Mouse (Mus musculus) T-cell, adult 2 months (primary cell): ENCODE results near the gene Aph1a.
"Not testable (repeated sequence)": the region's sequence is repeated elsewhere in the genome, so short reads cannot be mapped to it uniquely, and the experiment has no call there.

ENCODE experiments used
- DNase-seq: peaks from one replicate; pipeline ENCODE4 v3.0.0; 2022; ENCODE audit warnings: low spot score

The Aph1a gene

DNA sequence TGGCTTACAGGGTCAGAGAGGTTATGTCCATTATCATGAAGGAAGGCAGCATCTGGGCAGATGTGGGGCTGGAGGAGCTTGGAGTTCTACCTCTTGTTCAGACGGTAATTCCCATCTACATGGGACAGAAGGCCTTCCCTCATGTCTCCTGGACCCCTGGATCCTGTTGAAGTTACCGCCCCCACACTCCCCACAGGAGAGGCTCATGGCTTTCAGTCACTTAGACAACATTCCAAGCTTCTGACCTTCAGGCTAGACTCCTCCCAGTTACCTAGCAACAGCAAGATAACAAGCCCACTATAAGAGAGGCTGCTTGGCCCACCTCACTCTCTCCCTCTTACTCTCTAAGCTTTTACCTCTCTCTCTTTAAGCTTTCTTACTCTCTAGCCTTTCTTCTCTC, 26.8 kb downstream of the Aph1a start:
- not testable (repeated sequence) for DNase-seq

DNA sequence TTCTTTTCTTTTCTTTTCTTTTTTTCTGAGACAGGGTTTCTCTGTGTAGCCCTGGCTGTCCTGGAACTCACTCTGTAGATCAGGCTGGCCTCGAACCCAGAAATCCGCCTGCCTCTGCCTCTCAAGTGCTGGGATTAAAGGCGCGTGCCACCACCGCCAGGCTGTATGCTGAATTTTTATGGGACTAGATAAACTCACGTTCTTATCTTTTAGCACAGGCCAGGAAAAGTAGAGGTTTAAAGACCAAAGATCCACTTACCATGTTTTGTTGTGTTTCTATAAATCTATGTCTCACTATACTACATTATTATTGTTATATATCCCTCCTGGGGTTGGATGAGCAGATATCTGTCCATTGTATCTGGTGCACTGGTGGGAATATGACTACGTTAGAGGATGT, 29.7 kb downstream of the Aph1a start:
- DNase-seq, result not testable (repeated sequence)

DNA sequence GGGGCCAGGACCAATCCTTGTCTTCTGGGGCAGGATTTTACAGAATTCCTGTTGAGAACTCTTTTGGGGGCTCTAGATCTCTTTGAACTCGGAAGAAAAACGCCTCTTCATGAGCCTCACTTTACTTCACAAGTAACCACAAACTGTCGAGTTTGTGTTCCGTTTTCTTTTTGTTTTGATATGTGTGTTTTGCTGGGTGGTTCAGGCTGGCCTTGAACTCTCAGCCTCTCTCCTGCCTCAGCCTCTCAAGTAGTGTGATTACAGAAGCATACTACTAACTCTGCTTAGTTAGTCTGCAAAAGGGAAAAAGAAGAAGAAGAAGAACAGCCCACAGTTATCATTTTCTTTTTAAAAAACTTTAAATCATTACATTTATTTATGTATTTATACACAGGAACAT, 30.4 kb downstream of the Aph1a start:
- DNase-seq, result no peak

DNA sequence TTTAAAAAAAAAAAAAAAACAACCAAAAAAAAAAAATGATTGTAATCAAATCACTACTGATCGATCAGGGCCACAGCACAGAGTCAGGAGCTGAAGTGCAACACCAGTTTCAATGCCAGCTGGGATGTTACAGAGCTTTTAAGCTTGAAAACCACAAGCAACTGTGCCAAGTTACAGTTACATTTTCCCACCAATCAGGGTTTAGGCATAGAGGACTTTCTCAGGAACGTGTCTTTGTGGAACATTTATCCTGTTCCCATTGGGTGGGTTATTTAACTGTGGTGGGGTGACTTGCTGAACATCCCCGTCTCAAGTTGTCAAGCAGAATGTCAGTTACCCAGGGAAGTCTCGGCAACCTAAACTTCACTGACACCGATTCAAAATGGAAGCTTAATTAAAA, 31.3 kb downstream of the Aph1a start:
- DNase-seq, result no peak

DNA sequence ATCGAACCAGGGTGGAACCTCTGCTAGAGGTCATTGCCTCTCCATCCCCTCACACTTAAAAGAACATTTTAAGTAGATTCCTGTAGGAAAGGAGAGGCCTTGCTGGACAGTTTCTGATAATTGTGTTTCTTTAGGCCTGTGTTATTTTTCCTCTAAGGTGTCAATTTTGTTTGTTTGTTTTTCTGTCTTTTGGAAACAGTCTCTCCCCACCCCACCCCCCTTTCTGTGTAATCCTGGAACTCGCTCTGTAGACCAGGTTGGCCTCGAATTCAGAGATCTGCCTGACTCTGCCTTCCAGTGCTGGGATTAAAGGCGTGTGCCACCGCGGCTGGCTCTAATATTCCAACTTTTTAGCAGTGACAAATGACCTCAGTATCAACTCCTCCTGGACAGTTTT, 34.5 kb downstream of the Aph1a start:
- no peak for DNase-seq

DNA sequence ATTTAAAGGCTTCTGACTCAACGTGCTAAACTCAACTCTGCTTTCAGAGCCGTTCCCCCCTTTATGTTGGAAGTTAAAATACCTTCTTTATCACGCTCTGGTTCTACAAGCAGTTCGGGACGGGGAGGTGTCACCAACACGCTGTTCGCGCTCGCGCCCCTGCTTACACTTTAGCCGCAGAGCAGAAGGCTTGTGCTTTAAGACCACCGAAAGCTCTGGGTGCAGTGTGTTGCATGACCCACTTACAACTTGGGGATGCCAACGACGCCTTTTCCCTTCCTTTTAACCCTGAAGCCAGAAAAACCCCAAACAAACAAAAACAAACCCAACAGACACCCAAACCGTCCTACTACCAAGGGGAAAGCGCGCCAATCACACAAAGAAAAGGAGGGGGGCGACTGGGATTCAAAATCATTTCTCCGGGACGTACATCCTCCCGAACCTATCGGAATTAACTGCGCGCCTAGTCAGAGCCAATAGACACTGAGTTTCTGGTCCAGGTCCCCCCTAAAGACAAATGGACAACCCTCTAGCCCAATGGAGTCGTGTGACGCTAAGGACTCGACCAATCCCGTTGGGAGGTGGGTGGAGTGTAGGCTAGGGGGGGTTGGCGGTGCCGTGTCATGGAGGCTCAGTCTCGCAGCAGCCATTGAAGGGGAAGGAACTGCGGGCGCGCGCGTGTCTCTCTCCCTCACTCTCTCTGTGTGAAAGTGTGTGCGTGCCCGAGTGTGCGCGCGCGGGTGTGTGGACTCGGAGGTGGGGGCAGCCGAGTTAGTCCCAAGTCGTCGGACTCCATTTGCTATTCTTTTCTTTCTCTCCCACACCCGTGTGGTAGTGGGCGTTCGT, 35.1 kb downstream of the Aph1a start, which contains the start of gene Anp32e:
Anp32e (plus strand) TSS at position 589 of the 846 bp plus-strand sequence.
- DNase-seq, result peak; percentile 98

DNA sequence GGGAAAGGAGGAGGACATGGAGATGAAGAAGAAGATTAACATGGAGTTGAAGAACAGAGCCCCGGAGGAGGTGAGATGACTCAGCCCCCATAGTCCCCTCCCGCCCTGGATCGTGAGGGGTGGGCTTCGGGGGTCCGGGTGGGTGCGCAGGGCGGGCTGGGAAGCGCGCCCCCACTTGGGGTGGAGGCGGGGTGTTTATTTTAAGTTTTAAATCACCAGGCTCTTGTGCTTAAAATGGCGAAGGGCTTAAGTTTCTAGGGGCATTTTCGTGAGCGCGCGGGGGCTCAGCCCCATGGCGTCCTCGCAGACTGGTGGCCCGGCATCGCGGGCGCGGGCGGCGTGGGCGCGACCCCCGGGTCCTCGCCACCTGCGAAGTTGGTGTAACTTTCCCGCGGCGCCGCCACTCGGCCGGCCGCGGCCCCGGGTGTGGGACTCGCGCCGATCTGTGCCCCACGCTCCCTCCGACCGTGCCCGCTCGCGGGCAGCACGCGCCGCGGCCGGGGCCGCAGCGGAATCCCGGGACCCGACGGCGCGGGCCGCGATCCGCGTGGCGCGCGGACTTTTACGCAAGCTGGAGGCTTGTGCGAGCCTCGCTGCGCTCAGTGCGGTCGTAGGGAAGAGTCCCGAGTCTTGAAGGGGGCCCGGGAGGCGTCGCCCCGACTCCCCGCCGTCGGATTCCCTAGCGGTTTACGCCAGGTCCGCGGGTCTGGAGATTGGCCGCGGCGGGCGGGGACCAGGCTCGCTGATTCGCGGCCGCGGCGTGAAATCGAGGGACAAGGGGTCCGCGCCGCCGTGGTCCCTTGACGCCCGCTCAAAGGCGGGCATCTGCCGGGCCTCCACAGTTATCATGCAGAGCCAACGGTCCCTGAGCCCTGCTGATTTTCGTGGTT, 36.1 kb downstream of the Aph1a start:
- DNase-seq, result peak; percentile 41

DNA sequence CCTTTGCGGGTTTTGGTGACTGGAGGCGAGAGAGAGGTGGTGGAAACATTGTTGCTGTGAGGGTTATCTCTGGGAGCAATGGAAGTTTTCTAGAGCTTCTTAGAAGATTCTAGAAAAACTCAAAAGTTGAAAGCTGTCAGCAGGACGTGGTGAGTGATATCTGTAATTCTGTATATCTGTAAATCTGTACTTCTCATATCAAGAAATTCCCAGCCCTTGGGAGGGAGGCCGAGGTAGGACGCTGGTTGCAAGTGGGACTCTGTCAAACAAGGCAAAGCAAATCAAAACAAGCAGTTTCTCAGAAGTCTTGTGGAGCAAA, 36.7 kb downstream of the Aph1a start:
- DNase-seq, result no peak

DNA sequence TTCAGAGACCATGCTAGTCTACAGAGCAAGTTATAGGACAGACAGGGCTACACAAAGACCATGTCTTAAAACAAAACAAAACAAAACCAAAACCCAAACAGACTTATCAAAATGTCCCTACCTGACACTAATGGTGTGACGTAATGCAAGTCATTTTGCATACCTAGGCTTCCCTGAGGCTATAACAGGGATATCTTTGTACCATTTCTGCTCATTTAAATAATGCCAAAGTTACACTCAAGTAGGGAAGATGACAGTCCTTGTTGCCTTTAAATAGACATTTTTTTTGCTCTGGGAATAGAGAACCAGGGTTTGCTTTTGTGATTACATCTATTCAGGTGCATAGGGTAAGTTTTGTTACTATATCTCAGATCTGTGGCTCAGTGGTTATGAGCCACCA, 37.7 kb downstream of the Aph1a start:
- no peak for DNase-seq

DNA sequence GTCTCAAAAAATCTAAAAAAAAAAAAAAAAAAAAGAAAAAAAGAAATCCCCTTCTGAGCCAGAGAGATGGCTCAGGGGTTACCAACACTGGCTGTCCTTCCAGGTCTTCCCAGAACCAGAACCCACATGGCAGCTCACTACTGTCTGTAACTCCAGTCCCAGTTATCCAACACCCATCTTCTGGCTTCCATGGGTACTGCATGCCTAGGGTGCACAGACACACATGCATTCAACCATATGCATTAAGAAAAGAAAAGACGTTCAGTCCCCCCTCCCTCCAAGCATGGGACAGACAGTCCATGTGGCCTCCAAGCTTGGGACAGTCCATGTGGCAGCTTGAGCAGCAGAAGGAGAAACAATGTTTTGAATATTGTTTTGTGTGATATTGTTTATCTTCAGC, 38.4 kb downstream of the Aph1a start:
- DNase-seq, result no peak

DNA sequence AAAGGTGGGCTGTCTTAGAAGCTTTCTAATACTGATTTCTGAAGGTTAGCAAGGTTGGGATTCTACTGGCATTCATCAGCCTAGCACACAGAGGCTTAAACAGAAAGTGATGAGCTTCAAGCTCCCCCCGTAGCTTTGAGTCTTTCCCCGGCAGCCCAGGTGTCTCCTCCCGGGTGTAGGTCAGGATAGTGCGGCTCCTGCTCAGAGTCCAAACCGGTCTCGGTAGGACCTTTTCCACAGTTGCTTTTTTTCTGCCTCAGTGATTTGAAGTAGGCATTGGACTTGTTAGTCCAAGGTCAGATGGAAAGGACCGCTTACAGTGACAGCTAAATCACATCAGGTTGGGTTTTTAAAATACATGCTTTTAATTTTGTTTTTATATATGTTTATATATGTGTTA, 38.8 kb downstream of the Aph1a start:
- no peak for DNase-seq

DNA sequence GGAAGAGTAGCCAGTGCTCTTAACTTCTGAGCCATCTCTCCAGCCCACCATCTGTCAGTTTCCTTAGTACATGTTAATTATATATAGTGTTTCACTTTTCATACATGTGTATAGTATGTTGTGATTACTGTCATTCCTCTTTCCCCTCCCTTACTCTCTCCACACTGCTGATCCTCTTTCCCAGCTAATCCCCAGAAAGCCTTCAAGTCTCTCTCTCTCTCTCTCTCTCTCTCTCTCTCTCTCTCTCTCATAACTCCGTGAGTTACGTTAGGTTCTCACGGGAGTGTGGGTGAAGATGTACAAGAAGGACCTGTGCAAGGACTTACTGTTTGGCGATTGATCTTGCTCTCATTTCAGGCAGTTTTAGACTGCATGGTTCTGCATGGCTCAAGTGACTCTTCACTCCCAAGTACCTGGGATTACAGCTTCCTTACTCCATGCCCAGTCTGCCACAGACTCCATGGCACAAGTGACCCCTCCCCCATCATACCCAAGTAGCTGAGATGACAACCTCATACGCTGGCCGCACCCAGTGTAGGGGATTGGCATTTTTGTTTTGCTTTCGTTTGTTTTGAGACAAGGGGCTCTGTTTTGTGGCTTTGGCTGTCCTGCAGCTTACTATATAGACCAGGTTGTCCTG, 39.5 kb downstream of the Aph1a start:
- DNase-seq, result no peak

DNA sequence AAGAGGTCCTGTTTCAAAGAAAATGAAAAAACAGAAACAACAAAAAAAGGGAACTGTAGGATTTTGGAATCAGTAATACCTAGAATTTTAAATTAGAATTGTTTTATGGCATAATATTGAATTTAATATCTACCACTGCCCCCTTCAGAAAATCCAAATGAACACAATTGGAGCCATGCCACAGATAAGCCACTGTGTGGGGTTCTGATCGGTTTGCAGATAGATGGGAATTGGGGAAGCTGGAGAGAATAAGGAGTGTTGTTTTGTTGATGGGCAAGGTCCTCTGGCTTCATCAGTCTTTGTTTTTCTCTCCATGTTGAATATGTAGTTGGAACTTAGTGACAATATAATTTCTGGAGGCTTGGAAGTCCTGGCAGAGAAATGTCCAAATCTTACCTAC, 40.7 kb downstream of the Aph1a start:
- no peak for DNase-seq

DNA sequence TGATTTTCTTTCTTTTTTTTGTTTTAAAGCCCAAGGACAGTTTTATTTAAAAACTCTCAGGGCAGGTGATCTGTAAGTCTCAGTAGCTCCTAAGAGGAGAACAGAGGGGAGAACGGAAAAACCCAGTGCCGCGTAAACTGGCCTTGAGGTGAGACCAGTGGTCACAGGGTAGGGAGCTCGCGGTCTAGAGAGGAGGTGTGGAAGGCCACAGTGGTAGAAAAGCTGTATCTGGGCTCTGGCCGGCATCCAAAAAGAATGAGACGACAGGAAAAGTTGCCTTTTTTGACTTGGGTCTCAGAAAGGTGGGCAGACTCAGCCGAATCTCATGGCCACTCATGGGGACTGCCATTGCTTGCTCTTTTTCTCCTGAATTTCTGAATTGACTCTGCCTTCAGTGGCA, 44.4 kb downstream of the Aph1a start:
- no peak for DNase-seq

DNA sequence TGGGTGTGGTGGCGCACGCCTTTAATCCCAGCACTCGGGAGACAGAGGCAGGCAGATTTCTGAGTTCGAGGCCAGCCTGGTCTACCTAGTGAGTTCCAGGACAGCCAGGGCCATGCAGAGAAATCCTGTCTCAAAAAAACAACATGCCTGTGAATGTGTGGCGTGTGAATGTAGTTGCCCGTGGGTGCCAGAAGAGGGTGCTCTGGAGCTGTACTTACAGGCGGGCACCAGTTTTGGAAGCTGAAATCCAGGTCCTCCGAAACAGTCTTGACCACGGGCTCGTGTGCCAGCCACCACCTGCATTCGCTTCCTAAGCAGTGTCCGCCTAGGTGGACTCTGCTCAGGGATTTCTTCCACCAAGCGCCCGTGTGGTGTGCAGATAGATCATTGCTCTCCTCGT, 45.1 kb downstream of the Aph1a start:
- DNase-seq, result peak; percentile 29

DNA sequence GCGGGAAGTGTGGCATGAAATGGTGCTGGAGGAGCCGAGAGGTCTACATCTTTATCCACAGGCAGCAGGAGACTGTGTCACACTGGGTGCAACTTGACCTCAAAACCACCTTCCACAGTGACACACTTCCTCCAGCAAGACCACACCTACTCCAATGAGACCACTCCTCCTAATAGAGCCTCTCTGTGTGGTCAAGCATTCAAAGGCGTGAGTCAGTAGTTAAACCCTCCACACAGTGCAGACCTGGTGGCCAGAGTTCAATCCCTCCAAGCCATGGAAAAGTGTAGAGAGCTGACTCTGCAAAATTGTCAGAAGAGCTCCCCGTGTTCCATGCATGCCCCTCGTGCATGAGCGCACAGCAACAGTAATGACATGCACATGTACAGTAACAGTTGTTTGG, 49.0 kb downstream of the Aph1a start:
- DNase-seq, result no peak

DNA sequence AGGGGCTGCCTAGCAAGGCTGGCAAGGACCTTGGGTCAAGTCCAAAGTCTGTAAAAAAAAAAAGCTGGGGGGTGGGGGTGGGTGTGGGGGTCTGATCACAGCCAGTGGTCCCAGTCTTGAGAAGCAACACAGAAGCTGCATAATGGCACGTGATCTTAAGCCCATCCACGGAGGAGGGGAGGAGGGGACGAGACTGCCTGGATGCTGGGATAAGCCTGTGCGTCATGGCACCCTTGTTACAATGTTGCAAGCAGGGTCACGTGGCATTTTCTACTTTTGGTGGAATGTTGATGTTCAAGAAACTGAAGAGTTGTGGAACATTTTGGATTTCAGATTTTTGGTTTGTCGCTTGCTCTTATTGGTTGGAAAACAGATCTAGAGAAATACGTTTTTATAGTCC, 49.5 kb downstream of the Aph1a start:
- DNase-seq, result no peak

DNA sequence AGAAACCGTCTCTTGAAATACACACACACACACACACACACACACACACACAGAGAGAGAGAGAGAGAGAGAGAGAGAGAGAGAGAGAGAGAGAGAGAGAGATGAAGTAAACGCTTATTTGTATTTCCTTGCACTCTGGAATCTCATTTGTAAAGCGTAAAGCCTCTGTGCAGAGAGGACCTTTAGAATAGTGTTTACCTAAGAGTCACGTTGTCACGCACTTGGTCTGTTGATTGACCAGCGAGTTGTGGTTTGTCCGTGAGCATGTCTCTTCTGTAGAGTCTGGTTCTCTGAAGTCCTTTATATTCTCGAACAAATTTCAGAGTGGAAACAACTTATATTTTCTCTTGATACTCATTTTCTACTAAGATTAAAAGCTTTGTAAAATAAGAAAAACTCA, 51.0 kb downstream of the Aph1a start:
- no peak for DNase-seq

DNA sequence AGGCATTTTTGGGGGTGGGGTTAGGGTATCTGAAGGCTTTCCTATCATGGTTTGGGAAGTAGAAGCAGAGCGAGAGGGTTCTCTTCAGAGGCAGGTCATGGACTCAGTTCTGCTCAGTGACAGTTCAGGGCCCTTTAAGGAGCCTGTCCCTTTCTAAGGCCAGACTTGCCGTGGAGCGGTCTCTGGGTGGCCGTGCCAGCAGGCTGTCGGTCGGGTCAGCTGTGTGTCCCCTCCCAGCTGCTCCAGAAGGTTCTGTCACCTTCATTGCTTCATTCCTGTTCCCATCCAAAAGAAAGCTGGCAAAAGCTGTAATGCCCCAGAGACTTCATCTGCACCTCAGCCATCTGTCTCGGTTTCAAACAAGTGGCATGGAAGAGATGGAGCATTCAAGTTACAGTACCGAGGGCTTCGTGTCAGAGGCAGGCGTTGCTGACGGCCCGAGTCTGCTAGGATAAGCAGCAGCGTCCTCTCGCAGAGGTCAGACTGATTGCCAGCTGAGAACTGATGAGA, 52.0 kb downstream of the Aph1a start:
- DNase-seq, result no peak
